Mouse (Mus musculus) gastrocnemius, postnatal 4 days (tissue): Measurements from ENCODE around the gene Slc26a5. TPM values are rescaled to one million over a fixed set of nuclear protein-coding genes. Genes with fewer than 3 reads are reported as not detected.
A peak's percentile ranks its signal among the peaks of the same experiment; 100 is the strongest.

Source experiments
- DNase-seq, 2 experiments: peaks; one replicate each; pipeline ENCODE4 v3.0.0; 2021 to 2022; ENCODE audit warnings: low spot score in 2 of 2, mixed read lengths in 2 of 2
- total RNA-seq, 2 experiments: library from RNA; stranded (reverse); gene quantifications; 2 replicates each; pipeline ENCODE4 v1.2.3; 2021

Gene Slc26a5
- total RNA-seq, 2 experiments from 2014 or later = not detected

GRCm38 (mm10) chr5:21810924-21811323 is 54.5 kb downstream of the Slc26a5 start:
- DNase-seq = no peak

GRCm38 (mm10) chr5:21804837-21805236 is 60.6 kb downstream of the Slc26a5 start:
- no peak for DNase-seq

- no peak for DNase-seq
Measured at GRCm38 (mm10) chr5:21803691-21804188, 61.7 kb downstream of the Slc26a5 start.

- no peak for DNase-seq
Measured at GRCm38 (mm10) chr5:21802907-21803306, 62.5 kb downstream of the Slc26a5 start.

- DNase-seq = no peak
Measured at GRCm38 (mm10) chr5:21792166-21792565, 73.2 kb downstream of the Slc26a5 start.

- DNase-seq = no peak
Measured at GRCm38 (mm10) chr5:21789061-21789460, 76.3 kb downstream of the Slc26a5 start.

GRCm38 (mm10) chr5:21787186-21788105 is 78.0 kb downstream of the Slc26a5 start:
- no peak for DNase-seq

GRCm38 (mm10) chr5:21786258-21787185 is 78.9 kb downstream of the Slc26a5 start:
- DNase-seq = peak; percentile 82 to 92

- no peak for DNase-seq
Measured at GRCm38 (mm10) chr5:21785776-21786175, 79.6 kb downstream of the Slc26a5 start.

GRCm38 (mm10) chr5:21785053-21785452 is 80.4 kb downstream of the Slc26a5 start, which contains the start of the genes Dnajc2 and Psmc2:
Gene Dnajc2, minus strand, starts transcription at chr5:21785251.
Gene Psmc2, plus strand, starts transcription at chr5:21785283.
- DNase-seq = peak; percentile 83 to 88

GRCm38 (mm10) chr5:21784161-21785052 is 81.0 kb downstream of the Slc26a5 start:
- no peak for DNase-seq

GRCm38 (mm10) chr5:21776491-21776890 is 88.9 kb downstream of the Slc26a5 start:
- no peak for DNase-seq

GRCm38 (mm10) chr5:21769841-21770240 is 95.6 kb downstream of the Slc26a5 start:
- DNase-seq = no peak

- no peak for DNase-seq
Measured at GRCm38 (mm10) chr5:21768506-21768905, 96.9 kb downstream of the Slc26a5 start.

Other genes starting within 250 kb of the Slc26a5 start
- gene Fbxl13, start 220.0 kb downstream of the Slc26a5 start, total RNA-seq = under 1 TPM; 0.29 to 0.34 TPM
- 10 to 100 TPM; 12.6 to 12.8 TPM for gene Armc10, start 219.8 kb downstream of the Slc26a5 start, total RNA-seq
- 1 to 10 TPM; 4.5 to 4.6 TPM for gene Napepld, start 164.2 kb downstream of the Slc26a5 start, total RNA-seq
- gene Pmpcb, start 128.5 kb downstream of the Slc26a5 start, total RNA-seq = 100 to 1,000 TPM; 128 TPM
- gene Dnajc2, start 80.4 kb downstream of the Slc26a5 start, total RNA-seq = 10 to 100 TPM; 23.5 to 24.3 TPM
- 100 to 1,000 TPM; 117 to 134 TPM for gene Psmc2, start 80.3 kb downstream of the Slc26a5 start, total RNA-seq